Mouse (Mus musculus): ENCODE data around the gene Ippk.

The Ippk gene

DNA sequence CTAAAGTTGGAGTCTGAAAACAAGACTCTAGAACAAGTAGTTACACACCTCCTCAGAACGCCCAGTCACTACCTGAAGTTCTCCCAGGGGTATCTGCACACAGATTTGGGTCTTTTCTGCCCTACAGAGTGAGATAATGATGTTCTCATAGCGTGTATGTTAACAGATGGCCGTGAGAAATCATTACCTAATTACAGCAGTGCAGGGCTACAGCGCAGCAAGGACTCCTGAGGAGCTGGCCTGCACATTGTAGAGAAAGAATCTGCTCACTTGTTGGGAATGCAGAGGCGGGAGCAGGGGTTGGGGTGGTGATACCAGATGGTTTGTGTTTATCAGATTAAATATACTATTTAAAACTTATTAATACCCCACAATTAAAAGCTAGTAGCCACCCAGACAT is 59.5 kb downstream of the Ippk start:
- DNase-seq (ENCODE audit: low spot score in 2 of 2), result no peak

DNA sequence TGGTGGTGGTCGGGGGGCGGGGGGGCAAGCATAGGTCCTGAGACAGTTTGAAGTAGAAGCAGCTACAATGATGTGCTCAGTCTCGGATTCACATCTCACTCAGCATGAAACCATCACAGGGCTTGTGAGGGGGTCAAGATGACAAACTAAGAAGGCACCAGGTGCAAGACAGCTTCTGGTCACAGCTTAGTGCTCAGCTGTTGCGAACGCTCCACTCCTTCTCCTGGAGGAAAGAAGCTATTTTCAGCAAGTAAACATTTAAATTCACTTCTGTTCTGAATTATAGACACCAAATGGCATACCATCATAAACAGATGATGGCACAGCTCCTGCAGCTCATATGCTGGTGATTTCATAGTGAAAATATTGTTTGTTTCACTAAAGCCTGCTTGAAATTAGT is 64.3 kb downstream of the Ippk start:
- DNase-seq (ENCODE audit: low spot score in 2 of 2), result no peak

DNA sequence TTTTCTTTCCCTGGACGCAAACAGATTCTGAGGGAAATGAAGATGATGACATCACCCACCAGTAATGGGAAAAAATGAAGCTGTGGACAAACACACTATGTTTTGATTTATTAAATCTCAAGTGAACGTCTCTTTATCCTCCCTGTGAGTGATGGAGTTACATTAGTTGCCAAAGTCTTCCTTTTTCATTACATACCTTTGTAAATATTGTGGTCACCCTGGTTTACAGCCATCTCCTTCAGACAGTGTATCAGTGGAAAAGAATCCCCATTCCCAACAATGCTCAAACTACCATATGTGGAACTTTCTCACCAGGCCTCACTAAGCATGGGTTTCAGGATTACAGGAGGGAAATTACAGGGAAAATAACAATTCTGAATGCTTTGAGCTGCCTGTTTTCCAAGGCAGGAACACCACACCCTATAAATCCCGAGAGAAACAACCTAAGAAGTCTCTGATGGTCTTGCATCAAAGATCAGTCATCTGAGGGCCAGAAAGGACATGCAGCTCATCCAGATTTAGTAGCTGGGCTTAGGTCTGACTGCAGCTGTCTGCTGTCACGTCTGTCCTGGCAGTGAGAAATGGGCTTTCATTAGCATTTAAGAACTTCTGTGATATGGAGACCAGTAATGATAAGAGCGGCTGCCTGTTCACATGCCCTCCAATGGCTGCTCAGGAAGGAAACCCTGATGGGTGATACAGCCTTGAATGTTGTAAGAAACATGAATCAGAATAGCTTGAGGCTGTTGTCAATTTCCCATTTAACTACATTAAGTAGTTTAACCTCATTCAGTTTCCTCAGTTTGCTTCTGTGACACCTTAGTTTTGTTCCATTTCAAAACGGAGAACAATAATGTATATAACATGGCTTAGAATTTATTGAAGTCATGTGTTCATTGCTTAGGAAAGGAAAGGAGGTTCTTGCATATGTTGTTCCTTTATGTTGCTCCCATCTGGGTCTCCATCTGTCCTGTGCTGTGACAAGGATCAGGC is 71.6 kb downstream of the Ippk start, which contains the start of gene Tes3-ps:
TSS of gene Tes3-ps (plus strand) at position 943 of the 993 bp plus-strand sequence.
- no peak for DNase-seq (ENCODE audit: low spot score in 2 of 2)

DNA sequence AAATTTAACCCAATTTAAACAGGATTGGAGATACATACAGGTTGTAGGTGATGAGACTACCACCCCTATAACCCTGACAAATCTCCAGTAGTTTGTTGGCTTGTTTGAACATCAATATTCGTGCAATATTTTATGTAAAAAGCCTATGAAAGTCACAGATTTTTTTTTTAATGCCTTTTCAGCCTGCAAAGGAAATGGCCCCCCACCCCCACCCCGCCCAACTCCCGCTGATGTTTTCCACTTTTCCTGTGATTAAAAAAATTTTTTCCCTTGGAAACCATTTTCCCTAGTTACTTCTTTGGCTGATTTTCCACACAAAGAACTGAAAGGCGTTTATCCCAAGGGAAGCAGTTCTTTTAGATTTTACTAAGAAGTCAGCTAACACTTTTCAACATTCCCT is 83.5 kb downstream of the Ippk start, which contains the start of gene Ecm2:
TSS of gene Ecm2 (plus strand) at position 301 of the 400 bp plus-strand sequence.
- DNase-seq (ENCODE audit: low spot score in 2 of 2), result no peak

DNA sequence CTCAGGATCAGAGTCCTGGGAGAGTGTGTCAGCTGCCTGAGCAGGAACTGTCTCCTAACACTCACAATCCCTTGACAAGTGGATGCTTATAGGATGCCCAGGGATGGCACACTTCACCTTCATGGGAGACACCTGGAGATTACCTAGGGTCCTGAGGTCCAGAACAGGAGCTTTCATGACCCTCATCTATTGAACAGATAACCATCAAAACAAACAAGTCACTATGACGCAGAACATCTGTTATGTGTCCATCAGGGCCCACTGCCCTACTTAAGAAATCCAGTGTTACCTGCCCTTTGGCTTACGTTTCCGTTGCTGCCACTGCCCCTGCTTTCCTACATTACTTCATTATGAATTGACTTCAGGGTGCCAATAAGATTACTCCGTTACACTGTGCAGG is 84.7 kb downstream of the Ippk start:
- DNase-seq (ENCODE audit: low spot score in 2 of 2), result no peak

DNA sequence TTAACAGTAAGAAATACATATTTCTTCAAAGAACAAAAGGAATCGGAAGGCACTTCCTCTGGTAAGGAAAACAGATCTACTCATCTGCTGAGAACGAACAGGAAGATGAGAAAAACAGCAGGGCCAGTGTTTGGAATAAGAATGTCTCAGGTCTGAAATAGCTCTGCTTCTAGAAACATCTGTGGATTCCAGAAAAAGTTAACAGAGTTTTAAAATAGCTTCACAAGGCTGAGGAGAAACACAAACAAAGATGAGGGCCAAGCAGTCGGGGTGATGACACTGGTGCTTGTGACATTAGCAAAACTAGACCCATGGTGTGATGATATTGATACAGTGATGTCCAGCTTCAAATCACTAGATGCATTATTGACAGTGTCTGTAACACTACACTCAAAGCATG is 86.1 kb downstream of the Ippk start:
- DNase-seq (ENCODE audit: low spot score in 2 of 2), result no peak

All from natural killer cell, adult 2 months (primary cell).